Mouse (Mus musculus): ENCODE measurements around the gene D630003M21Rik. TPM values are rescaled to one million over a fixed set of nuclear protein-coding genes. Genes with fewer than 3 reads are reported as not detected.
A peak's percentile ranks its signal among the peaks of the same experiment; 100 is the strongest.

The D630003M21Rik gene
- total RNA-seq, 4 experiments from 2014 or later: 4.7 to 6.3 (median 5.5) TPM

DNA sequence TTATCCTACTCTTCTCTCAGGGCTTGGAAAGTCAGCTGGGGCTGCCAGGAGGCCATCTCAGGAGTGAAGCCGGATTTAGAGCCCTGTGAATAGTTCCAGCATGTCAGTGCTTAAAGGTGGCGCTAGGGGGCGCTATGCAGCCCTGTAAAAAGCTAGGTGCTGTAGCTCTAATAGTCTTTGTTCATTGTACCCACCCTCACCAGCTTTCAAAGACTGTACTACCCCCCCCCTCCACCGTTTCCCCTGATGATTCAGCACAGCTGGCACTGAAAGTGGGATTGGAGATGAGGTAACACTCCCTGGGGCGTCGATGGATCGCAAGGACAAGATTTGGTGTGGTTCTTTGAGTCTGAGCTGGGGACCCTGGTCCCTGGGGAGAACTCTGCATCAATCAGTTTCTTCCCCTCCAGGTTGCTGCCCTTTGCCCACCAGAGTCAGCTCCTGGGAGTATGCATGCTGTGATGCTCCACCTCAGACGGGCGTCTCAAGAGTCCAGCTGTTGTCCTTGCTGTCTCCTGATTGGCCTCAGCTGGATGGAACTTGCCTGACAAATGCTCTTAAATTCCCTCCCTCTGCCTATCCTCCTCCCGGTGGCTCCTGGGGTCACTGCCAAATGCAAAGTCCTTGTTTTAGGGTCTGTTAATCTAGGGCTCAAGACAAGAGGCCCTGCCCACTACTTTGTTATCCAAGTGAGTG lies 33.9 kb downstream of the D630003M21Rik start:
- no peak for DNase-seq (ENCODE audit: low spot score)

DNA sequence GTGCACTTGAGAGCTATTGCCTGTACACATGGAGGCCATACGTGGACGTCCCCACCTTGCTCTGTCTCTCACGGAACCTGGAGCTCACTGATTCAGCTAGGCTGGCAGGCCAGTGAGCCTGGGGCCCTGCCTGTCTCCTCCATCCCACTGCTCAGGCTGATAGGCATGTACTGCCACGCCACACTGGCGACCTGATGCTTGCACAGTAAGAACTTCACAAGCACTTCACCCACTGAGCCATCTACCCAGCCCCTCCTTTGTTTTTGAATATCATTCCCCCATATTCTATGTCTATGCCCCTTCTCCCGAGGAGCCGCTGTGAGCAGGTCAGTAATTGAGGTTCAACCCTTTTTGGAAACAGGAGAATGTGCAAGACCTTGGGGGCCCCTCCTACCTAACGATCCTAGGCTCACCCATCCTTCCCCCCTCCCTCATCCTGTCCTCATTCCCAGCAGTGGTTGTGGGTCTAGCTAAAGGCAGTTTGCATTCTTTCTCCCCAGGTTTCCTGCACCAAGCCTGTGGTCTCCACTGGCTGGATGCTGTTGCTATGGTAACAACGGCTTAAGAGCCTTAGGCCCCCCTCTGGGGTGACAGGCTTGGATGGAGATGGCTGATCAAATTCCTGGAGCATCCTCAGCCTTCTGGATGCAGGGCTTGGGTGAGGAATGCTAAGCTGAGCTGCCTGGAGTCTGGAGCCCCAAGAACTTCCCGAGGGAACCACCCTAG lies 35.2 kb downstream of the D630003M21Rik start:
- DNase-seq (ENCODE audit: low spot score): no peak

DNA sequence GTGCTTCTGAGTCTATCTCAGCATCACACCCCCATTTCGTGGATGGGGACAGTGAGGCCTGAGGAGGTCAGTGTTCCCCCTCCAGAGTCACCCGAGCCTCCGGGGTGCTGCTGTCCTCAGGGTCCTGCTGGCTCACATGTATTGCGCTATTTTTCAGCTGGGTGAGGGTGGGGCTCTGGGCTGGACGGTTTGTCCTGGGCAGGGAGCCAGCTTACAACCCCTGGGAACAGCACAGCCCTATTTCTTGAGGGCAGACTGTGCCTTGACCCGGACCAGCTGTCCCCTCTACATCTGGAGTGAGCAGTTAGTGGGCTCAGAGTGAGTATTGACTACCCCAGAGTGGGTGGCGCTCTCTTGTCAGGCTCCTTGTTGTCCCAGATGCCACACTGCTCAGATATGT lies 37.9 kb downstream of the D630003M21Rik start:
- peak; percentile 76 for DNase-seq (ENCODE audit: low spot score)

DNA sequence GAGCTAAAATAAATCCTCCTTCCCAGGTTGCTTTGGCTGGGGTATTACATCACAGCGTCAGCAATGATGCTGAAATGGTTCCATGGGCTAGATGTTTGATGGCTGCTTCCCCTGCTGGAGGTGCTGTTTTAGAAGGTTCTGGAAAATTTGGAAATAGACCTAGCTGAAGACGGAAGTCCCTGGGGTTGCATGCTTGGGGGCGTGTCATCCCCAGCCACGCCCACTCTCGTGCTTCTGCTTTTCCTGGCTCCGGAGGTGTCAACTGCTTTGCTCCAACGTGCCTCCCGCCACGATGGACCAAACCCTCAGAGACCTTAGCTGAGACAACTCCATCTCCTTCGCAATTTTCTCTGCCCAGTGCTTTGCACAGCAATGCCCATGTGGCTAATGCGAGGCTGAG lies 39.6 kb downstream of the D630003M21Rik start:
- DNase-seq (ENCODE audit: low spot score): no peak

DNA sequence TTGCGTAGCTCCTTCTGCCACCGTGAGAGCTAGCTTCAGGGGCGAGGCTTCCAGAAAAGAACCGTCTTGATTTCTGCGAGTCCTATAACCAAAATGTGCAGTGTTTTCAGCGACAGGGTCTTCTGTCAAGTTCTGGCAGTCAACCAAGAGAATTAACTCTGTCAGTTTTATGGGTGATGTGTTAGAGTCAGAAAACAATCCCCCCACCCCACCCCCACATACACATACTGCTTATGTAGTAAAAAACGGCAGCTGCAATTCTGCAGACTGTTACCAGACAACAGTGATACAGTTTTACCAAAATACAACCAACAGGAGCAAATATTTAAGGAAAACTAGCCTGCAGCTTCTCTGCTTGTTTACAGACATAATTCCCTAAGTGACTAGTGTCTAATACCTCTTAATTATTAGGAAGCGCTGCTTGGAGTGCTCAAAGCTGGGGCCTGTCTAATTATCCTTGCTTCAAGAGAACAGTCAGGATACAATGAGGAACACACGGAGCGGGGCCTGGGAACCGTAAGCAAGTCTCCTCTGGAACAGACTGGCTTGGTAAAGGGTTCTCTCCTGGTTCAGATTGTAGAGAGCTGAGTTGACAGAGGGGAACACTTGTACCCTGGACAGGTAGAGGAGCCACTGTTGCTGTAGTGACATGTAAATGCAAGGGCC lies 42.7 kb downstream of the D630003M21Rik start:
- DNase-seq (ENCODE audit: low spot score): no peak

DNA sequence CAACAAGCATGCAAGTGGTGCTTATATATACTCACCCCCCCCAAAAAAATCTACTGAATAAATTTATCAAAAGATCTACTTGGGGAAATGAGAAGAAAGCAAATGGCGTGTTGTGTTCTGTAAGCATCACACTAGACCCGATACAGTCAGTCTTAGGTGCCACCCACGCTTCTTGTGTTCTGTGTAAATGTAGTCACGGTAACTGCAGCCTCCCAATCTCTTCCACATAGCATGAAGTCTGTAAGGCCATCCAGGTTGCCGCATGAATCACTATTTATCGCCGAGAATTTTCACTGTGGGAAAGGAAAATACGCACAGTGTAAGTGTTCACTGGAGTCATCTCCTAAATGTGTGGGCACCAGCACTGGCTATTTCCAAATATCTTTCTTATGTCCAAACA lies 45.8 kb downstream of the D630003M21Rik start:
- DNase-seq (ENCODE audit: low spot score): no peak

DNA sequence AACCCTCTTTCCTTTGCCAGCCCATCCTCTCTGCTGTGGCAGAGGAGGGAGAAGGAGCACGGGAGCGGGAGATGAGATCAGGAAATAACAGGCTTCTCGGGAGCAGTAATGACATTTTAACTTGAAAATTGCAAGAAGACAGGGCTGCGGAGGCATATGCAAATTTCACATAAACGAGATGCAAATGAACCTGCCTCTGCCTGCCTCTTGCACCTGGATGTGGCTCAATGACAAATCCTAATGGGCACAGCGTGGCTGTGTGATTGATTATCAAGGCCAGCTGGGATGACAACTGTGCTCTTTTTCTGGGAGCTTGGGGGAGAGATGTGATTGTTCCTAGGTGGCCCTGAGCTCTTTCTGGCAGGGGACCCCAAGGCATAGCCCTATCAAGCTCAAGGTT lies 47.1 kb downstream of the D630003M21Rik start:
- no peak for DNase-seq (ENCODE audit: low spot score)

DNA sequence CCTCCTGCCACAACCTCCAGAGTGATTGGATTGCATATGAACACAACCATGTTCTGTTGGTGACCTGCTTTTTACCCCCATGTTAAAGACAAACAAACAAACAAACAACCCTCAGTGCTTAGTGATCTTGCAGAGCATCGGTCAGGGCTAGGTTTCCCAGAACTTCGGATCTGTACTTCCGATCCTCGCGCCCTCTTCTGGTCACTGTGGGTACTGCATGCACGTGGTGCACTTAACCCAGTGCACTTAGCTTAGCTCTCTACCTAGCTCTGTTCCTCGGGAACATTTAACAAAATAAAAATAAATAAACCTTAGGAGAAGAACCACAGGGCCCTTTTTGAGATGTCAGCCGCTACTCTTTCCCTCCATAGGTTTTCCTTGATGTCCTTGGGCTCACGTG lies 48.2 kb downstream of the D630003M21Rik start:
- DNase-seq (ENCODE audit: low spot score): no peak

DNA sequence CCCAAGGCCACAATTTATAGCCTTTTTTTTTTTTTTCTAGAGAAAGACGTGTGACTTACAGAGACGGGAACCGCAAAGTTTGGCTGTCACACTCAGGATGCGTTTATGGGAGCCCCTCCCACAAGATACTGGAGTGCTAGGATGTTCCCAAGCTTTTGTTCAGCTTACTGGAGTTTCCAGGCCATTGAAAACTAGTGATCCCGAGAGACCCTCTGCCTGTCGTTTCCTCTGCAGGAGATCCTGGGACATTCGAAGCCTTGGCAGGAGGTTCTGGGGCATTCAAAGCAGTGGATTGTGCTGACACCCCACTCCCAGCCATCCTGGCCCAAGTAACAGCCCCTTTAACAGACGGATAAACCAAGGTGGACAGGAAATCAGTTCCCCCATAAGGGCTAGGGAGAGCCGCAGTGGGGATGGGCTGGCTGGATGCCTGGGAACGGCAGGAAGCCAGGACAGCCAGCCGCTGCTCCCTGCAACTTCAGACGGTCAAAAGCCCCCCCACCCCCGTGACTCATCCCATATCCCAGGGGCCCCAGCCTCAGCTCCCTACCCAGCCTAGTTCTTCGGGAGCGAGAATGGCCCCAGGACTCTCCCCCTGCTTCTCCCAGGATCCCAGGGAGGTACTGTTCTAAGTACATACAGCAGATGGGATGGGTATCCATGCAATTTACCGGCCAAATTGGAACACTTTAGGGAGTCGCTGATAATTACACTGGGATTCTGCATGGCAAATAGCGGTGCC lies 49.5 kb downstream of the D630003M21Rik start:
- DNase-seq (ENCODE audit: low spot score): peak; percentile 63

DNA sequence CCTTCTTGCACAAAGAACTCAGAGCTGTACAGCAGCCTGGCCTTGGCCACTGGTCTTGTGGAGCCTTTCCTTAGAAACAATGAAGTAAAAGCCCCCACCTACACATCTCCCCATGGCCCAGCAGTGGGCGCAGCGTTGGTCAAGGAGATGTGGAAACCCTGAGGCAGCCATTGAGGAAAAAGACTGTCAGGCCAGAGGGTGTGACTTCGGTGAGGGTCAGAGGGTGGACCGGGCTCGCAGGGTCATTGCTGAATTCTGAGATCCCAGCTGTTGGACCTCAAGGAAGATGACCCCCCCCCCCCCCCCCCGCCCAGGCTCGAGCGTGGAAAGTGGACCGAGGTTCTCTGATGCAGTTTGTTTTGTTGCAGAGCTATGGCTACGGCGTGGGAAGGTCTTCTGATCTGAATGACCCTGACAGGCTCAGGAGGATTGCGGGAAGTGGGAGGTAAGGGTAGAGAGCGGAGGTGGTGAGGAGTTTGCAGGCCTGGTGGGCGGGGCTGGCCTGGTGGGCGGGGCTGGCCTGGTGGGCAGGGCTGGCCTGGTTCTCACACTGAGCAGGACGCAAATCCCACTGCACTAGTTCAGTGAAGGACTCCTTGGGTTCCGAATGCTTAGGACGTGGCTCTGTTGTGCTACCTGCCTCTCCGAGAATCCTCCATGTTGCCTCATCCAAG lies 50.2 kb downstream of the D630003M21Rik start:
- peak; percentile 82 for DNase-seq (ENCODE audit: low spot score)

DNA sequence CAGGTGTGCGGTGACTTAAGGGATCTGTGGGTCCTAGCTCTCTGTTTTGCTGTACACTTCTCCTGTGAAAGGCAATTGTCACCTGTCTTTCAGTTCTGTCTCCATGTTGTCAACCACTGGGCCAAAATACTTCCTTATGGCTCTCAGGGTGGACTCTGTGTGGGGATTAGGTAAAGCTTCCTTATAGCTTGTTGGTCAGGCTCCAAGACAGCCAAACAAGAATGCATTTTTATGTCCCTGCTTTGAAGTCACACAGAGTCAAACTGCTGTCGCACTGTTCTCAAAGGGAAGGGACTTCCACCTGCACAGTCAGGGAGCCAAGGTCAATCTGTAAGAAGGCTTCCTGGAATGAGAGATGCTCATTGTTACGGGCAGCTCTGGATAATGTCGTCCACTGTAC lies 50.9 kb downstream of the D630003M21Rik start:
- no peak for DNase-seq (ENCODE audit: low spot score)

DNA sequence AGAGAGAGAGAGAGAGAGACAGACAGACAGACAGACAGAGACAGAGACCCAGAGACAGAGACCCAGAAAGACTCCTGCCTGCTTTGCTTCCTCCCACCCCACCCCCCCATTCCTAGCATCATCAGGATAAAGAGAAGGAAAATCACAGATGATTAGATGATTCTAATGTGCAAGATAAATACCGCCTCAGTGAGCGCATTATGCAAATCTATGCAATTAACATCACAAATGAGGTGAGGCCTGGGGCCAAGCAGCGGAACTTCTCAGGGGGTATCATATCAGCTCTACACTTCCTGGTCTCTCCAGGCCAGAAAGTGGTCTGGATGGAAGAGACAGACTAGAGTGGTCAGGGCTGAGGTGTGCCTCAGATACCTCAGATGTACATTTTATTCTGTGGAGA lies 51.4 kb downstream of the D630003M21Rik start:
- no peak for DNase-seq (ENCODE audit: low spot score)

DNA sequence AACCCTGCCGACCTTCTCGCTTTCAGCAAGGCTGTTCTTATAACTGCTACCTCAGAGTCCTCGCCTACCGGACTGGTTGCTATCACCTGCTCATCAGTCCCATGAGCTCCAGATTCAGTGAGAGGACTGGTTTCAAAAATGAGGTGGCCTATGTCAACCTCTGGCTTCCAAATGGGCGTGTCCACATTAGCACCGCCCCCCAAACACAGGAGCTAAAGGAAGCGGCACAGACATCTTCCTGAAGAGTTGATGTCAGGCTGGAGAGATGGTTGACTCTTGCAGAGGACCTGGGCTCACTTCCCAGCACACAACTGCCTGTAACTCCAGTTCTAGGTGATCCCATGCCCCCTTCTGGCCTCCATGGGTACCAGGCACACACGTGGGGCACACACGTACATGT lies 52.3 kb downstream of the D630003M21Rik start:
- no peak for DNase-seq (ENCODE audit: low spot score)

DNA sequence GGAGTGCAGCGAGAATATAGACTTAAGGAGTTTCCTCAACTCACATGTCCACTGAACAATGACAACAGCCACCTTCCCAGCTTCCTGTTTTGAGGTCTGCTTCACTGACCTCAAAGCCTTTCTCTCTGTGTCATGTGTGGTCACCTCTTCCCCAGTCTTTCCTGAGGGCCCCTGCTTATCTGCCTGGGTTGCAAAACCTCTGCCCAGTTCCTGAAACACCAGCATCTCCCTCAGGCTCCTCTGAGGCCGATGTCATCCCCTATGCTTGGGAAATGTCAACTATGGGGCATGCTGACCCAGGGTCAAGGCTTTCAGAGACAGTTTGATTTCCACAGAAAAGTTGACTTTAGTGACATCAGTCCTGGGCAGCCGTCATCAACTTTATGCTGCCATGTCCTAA lies 53.6 kb downstream of the D630003M21Rik start:
- no peak for DNase-seq (ENCODE audit: low spot score)

DNA sequence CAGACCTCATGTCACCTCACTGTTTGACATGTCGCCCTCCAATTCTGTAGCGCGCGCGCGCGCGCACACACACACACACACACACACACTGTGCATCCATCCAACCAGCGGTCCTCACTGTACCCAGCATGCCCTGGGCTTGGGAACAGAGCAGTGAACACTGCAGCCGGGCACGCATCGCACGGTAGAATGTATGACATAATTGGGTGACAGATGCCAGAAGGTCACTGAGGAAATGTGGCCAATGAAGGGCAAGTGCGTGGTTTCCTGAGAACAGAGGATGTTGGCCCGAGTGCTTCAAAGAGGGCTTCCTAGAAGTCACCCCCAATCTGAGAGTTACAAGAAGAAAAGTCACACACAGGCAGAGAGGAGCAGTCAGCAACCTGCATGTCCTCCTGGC lies 54.1 kb downstream of the D630003M21Rik start:
- no peak for DNase-seq (ENCODE audit: low spot score)

DNA sequence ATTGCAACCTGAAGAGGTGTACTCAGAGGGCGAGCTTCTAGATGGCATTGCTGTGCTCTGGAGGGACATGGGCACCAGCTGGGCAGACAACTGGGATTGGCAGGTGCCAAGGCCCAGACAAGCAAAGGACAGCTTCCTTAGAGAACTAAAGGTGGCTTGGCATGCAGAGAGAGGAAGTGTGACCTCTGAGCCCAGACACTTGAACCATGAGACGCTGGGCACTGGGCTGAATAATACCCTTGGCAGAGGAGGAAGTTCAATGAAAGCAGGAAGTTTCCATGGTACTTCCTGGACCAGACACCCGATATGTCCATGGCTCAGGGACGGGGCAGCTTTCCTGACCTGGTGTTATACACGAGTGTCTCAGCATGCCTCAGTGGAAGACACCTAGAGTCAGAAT lies 54.6 kb downstream of the D630003M21Rik start:
- no peak for DNase-seq (ENCODE audit: low spot score)

DNA sequence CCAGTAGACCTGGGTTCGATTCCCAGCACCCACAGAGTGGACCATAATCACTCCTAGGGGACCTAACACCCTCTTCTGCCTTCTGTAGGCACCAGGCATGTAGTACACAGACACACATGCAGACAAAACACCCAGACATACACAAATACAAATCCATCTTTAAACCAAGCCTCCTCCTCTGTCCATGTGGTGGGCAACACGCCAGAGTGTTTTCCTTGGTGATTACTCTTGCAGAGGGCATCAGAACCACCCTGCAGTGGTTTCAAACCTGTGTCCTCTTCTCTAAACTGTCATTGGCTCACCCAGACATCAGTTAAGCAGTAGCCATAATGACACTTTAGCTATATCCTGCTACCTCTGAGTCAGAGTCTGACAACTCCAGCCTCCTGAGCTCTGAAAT lies 58.6 kb downstream of the D630003M21Rik start:
- DNase-seq (ENCODE audit: low spot score): no peak

DNA sequence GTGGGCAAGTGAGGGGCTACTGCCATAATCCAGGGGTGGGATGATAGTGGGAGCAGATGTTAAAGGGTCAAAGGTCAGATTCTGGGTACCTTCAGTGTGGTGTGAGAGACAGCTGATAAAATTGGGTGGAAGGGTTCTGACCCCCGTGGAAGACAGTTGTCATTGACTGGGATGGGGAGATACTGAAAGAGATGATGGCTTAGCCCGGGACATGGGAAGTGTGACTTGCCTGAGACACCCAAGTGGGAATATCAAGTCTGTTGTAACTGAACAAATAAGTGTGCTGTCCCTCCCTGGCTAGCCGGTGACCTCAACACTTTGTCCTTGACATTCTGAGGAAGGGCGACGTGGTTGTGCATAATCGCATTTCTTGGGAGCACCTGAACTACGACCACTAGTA lies 59.3 kb downstream of the D630003M21Rik start:
- no peak for DNase-seq (ENCODE audit: low spot score)

DNA sequence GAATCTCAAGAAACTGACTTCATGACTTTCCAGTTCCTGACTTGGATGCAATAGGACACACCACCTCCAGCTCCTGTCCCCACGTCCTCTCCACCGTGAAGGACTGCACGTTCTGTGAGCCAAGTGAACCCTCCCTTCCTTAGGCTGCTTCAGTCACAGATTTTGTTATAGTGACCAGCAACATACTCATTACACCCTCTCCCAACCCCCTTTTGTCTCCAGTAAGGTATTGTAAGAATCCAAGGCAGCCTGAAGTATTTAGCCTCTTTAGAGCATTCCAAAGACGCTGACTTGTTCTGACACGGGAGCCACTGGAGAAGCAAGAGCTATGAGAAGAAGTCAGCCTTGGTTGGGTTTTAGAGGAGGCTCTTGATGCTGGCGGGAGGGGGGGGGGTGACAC lies 59.7 kb downstream of the D630003M21Rik start:
- DNase-seq (ENCODE audit: low spot score): no peak

DNA sequence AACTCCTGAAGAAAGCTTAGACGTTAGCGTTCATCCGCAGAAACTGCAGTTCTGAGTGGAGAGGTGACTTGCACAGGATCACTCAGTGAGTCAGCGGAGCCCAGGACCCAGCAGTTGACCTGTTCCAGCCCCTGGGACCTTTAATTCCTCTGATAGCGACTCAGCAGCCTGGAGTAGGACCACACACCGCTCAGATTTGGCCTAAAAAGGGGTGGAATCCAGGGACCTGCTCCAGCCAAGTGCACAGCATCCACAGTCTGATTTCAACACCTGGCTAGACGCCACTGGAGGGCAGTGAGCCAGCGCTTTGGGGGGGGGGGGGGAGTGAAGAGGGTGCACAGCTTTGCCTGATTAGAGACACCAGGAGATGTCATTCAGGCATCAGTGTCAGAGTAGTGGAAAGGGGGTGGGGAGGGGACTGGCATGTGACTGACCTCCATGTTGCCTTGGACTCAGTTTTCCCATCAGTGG lies 60.2 kb downstream of the D630003M21Rik start:
- no peak for DNase-seq (ENCODE audit: low spot score)

DNA sequence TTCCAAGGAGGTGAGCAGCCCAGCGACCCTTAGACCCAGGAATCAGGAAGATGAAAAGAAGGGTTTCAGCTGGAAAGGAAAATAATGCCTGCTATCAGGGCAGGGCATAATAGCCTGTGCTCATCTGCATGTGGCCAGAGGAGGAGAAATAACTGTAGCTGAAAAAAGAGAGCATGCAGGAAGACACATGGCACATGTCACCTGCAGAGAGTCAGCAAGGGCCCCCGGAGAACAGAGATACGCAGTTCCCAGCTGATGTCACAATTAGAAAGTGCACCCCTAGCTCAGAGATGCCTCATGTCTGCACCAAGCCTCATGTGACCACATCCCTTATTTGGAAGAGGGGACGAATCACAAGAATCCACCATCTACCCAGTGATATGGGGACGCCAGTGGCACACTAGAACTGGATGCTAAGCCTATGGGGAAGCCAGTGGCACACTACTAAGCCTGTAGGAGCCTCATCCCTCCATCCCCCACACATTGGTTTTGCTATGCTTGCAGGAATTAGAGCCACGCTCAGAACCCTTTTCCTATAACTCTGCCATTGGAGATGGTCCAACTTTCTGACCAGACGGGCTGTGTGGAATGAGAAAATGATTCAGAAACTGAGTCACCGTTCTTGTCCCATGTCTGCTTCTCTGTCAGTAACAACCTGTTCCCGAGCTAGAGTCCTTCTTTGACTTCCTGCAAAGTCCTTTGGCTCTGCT lies 61.4 kb downstream of the D630003M21Rik start:
- DNase-seq (ENCODE audit: low spot score): no peak

Data from heart, adult 8-10 months (tissue).